Mouse (Mus musculus) megakaryocyte progenitor cell, adult 5-6 weeks (primary cell): ENCODE data around the gene Usp48. TPM values are rescaled to one million over a fixed set of nuclear protein-coding genes. Genes with fewer than 3 reads are reported as not detected.
"Not testable (repeated sequence)": the region's sequence is repeated elsewhere in the genome, so short reads cannot be mapped to it uniquely, and the experiment has no call there.

Source experiments
- ATAC-seq: replicated peaks from 2 replicates; pipeline ENCODE4 v1.8.0; 2016; ENCODE audit warnings: mild to moderate bottlenecking, moderate TSS enrichment, inconsistent platforms; ENCODE audit not compliant: poor library complexity
- total RNA-seq, 2 experiments: library from RNA; stranded (forward) in 1 of 2; stranded (reverse) in 1 of 2; fragments of 157-497, 149-512 nt in 1 of 2; fragments of 200-1000 nt in 1 of 2; gene quantifications; 2 replicates each; pipeline versions ENCODE4 v1.2.3 to v1.2.4; 2015 to 2017

Gene Usp48
- total RNA-seq (2015), result 91.5 and 96.8 TPM in 2 replicates
- 107 and 151 TPM in 2 replicates for total RNA-seq (2017)

DNA sequence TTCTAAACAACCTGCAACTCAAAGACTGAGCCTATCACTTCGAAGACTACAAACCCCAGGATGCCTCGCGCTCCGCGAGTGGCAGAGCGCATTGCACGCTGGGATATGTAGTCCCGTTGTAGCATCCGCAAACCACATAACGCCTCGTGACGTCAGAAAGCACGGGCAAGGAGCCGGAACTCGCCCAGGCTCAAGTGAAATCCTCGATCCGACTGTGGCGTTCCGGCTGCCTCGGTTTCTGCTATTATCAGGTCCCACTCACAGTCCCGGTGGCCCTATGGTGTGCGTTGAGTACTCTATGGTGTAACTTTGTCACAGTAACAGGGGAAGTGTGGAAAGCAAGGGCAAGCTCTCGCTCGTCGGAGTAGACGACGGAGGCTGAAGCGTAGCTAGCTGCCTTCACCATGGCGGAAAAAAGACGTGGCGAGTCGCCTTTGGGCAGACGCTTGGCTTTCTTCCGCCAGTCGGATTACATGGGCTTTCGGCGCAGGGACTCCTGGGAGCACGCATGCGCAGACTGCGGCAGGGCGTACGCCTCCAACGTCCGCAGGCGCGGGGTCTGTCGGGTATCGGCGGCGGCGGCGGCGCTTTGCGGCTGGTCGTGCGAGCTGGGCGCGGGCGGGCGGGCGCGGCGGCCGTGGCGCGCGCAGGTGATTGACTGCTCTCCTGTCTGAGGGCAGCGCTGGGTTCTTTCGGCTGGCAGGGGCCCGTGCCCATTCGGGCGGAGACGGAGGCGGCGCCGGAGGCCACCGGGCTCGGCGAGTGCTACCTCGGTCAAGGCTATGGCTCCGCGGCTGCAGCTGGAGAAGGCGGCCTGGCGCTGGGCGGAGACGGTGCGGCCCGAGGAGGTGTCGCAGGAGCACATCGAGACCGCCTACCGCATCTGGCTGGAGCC lies at the start of gene Usp48:
TSS of gene Usp48 (plus strand) at position 155 of the 895 bp plus-strand sequence.
- peak; percentile 90 for ATAC-seq

DNA sequence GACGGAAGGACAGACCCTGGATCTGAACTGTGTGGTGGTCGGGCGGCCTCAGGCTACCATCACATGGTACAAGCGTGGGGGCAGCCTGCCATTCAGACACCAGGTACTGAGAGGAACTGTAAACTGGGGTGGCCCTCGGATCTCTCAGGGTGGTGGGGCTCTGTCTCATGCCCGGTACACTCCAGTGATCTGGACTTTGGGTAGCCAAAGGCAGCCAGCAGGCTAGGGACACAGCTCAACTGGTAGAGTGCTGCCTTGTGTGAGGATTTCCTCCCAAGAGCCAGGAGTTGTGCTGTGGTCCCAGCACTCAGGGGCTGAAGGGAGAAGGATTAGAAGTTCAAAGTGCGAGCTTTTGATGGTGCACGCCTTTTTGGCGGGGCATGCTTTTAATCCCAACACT lies 48.0 kb upstream of the Usp48 start:
- no peak for ATAC-seq

DNA sequence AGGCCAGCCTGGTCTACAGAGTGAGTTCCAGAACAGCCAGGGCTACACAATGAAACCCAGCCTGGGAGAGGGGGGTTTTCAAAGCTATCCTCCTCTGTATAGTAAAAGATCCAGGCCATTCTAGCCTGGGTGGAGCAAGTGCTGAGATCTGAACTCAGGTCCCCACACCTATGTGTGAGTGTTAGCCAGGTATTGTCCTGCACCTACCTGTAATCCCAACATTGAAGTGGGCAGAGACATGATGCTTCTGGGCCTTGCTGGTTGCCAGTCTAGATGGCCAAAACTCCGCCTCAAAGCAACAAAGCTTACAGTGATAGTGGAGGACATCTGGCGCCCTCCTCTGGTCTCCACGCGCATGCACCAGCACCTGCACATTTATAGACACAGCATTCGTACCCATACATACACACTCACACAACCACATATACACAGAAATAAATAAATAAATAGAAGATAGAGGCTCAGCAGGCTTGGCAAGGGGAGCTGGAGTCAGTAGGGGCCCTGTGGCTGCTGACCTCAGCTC lies 47.5 kb upstream of the Usp48 start:
- ATAC-seq, result peak; percentile 83

DNA sequence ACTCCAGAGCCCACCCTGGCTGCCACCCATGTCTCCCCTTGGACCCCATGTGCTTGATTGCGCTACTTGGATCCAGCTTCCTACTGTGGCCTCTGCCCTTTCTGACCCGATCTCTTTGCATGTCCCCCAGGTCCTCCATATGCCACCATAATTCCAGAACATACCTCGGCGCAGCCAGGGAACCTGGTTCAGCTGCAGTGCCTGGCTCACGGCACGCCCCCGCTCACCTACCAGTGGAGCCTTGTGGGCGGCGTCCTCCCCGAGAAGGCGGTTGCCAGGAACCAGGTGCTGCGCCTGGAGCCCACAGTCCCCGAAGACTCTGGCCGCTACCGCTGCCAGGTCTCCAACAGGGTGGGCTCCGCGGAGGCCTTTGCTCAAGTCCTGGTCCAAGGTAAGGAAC lies 40.1 kb upstream of the Usp48 start:
- no peak for ATAC-seq

DNA sequence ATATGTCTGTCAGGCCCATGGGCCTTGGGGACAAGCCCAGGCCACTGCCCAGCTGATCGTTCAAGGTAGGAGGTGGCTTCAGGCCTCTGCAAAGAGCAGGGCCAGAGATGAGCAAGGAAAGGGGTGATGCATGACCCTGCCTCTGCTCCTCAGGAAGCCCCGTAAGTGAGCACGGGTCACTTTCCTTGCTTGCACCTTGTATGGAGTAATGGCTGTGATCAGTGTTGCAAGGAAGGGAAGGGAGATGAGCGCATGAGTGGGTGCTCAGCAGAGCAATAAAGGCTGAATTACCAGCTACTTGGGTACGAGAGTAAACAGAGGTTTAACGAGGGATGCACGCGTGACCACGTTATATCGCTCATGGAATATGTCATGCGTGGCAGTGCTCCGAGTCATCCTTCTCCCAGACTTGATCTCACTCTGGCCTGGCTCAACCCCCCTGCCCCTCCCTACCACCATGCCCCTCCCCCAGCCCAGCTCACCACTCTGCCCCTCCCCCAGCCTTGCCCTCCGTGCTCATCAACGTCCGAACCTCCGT lies 36.8 kb upstream of the Usp48 start:
- ATAC-seq, result no peak

DNA sequence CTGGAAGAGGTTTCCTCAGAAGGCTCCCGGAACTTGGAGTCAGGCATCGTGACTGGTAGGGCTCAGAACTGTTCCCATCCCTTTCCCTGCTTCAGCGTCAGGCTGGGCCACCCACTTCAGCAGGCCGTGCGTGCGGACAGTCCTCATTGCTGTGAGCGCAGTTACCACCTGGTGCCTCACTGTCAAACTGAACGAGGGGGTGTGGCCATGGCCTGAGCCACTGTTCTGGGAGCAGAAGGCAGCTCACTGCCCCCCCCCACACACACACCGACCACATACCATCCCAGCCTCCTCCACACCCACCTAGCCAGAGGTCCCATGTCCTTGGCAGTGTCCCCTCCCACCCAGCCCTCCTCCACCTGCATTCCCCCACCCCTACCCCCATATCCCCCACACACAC lies 23.7 kb upstream of the Usp48 start:
- no peak for ATAC-seq

DNA sequence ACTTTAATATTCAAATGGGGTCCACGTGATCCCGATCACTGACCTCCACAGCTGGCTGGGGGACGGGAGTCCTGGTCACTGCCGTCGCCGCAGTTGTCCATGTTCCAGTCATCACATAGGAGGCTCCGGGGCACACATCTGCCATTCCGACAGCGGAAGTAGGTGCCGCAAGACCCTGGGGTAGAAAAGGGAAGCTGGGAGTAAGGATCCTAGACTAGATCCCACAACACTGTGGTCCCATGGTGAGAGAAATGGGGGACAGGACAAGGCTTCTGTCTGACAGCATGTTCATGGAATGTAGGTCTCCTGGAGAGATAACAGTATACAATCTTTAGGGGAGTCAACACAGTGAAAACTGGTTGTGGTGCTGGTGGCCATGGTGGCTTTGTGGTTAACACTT lies 19.1 kb upstream of the Usp48 start, which contains the start of gene Ldlrad2:
TSS of gene Ldlrad2 (minus strand) at position 101 of the 400 bp plus-strand sequence.
- no peak for ATAC-seq

DNA sequence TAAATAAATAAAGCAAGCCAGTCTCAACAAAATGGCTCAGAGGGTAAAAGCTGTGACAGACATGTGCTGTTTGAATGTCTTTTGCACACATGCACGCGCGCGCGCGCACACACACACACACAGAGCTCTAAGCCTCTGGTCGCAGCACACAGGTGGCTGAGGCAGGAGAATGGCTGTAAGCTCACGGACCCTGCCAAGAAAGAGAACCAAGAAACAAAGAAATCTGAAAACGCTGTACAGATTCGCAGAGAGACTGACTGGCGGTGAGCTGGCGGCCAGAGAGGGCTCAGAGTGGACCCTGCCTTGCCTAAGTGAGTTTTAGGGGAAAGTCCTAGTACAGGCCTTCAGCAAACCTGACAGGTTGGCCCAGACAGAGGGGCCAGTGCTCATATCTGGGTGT lies 16.1 kb upstream of the Usp48 start:
- no peak for ATAC-seq

DNA sequence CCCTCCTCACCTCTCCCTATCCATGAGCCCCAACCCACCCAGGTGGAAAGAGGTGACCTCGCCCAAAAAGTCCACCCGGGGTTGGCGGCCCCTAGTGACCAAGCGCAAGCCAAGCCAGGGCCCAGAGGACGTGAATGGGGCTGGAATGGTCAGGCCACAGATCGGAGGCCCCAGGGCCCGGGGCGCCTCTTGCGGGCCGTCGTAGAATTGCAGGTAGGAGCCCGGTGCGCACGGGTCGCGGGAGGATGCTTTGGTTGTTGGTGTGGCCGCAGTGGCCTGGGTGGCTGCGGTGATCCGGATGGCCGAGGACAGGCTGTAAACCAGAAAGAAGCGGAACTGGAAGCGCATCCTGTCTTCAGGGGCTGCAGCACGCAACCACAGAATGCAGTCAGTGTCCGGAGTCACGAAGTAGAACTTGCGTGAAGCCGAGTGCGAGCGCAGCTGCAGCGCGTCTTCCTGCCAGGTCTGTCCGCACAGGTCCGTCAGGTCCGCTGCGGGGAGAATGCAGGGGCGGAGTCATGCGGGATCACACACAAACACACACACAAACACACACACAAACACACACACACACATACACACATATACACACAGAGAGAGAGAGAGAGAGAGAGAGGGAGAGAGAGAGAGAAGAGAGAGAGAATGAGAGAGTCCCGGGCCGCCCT lies 15.2 kb upstream of the Usp48 start:
- ATAC-seq, result peak; percentile 87

DNA sequence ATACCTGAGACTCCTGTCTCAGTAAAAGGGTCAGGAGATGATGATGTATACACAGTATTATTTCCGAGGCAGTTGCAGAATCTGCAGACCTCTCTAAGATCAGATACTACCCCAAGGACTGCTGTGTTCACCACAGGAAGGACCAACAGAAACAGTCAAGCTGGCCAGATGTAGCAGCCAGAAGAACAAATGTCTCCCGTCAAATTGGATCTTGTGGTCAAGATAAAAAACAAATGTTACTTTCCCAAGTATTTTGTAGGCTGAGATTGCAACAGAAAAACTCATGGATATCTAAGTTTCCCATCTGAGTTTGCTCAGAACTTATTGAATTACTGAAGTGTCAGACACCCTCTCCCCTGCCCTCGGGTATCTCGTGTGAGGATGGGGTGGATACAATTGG lies 13.8 kb upstream of the Usp48 start:
- ATAC-seq, result no peak

DNA sequence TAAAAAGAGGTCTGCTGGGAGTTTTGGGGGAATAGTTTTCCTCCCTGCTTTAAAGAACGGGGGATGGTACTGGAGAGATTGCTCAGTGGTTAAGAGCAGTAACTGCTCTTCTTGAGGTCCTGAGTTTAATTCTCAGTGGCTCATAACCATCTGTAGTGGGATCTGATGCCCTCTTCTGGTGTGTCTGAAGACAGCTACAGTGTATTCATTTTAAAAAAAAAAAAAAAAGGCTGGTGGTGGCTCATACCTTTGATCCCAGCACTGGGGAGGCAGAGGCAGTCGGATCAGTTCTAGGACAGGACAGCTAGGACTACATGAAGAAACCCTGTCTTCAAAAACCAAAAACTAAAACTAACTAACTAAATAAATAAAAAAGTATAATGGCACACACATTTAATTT lies 13.3 kb upstream of the Usp48 start:
- ATAC-seq, result no peak

DNA sequence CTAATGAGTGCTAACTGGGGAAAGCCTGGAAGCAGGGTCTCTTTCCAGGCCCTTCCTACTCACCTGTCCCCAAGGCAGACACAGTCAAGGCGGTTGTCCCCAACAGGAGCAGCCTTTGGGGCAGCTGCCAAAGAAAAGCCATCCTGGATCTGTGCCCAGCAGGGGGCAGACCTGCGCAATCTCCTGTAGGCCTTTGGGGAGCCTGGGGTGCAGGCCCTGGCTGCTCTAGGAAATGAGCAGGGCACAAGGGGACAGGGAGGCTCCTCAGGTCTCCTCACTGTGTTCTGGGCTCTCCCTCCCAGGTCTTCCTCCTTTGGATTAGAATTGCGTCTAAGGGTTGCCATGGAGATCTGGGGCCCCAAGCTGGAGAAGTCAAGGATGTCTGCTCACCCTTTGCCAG lies 11.7 kb upstream of the Usp48 start:
- peak; percentile 73 for ATAC-seq

DNA sequence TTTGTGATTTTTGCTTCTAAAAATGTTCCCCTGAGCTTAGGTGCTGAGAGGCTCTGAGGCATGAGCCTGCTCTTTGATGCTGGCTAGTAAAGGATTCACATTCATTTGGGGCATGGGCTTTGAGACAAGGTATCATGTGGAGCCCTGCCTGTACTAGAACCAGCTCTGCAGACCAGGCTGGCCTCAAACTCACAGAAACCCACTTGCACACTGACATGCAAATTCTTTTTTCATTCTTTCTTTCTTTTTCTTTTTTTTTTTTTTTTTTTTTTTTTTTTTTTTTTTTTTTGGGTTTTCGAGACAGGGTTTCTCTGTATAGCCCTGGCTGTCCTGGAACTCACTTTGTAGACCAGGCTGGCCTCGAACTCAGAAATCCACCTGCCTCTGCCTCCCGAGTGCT lies 4.5 kb upstream of the Usp48 start:
- not testable (repeated sequence) for ATAC-seq

DNA sequence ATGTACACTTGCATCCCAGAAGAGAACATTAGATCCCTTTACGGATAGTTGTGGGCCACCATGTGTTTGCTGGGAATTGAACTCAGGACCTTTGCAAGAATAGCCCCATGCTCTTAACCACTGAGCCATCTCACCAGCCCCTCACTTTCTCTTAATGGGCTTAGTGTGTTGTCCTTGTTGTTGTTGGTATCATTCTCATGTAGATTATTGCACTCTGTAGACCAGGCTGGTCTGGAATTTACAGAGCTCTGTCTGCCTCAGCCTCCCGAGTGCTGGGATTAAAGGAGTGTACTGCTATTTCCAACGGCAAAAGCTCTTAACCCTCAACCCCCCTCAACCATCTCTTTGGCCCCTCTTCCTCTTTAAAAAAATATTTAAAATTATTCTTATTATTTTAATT lies 4.0 kb upstream of the Usp48 start:
- no peak for ATAC-seq

DNA sequence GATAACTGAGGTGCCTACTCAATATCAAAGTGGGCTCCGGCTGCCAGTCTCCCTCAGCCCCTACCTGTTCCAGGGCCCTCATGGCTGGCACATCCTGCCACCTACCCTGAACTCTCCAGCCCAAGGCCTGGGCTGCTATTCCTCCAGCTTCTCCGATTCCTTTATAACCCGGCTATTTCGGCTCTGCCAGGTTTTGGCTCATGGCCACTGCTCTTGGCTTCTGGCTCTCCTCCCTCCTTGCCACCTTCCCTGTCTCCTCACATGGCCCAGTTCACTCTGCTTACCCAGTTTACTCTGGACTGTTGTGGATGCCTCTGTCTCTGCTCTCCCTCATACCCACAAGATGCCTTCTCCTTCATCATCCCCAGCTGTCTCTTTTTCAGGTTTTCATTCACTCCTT lies 2.6 kb upstream of the Usp48 start:
- no peak for ATAC-seq

DNA sequence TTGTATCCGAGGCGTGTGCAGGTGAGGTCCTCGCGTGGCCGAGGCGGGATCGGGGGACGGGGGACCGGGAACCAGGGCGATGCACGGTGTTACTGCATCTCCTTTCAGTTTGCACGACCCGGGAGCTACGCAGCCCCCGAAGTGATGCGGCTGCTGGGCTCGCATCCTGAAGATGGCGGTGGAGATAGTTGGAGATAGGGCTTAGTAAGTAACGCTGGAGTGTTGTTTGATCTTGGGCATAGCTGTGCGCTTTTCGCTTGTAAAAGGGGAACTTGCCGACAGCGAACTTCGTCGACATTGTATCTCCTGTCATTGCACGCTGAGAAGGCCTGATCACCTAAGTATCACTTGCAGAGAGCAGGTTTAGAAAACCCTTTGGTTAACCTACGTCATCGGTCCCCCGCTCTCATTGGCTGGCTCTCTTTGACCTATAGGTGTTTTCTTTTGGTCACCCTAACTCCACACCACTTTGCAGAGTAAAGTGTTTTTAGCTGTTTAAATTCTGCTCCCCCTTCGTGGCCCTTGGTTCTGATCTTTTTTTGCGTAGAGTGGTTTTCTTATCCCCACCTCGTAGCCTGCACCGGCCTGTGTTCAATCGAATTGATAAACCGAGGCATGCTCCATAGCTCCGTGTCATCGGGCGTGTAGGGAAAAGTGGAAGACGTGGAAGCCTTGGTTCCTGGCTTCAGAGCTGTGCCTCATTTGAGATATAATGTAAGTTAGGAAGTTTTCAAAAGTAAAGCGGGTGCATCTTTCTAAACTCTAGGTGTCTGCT lies 1.1 kb downstream of the Usp48 start:
- peak; percentile 32 for ATAC-seq

DNA sequence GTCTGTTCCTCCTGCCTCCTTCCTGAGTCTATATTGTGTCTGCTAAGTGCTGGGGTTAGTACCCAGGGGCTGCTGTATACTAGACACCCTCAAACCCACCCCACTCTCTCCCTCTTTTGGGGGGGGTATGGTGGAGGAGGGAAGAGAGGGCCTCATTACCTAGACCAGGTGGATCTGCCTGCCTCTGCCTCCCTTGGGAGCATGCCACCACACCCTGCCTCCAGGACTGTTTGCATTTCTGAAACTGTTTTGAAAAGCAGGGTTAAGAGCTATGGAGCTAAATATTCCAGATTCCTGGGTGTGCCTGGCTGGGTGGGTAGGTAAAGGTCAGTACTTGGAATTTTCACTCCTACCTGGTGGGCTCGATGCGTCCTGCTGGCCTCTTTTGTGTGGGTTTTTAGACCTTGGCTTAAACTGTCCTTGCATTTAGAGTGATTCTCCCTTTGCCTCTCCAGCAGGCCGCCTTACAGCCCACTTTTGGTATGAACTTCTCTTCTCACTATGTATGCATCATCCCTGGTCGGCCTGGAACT lies 3.6 kb downstream of the Usp48 start:
- ATAC-seq, result no peak

DNA sequence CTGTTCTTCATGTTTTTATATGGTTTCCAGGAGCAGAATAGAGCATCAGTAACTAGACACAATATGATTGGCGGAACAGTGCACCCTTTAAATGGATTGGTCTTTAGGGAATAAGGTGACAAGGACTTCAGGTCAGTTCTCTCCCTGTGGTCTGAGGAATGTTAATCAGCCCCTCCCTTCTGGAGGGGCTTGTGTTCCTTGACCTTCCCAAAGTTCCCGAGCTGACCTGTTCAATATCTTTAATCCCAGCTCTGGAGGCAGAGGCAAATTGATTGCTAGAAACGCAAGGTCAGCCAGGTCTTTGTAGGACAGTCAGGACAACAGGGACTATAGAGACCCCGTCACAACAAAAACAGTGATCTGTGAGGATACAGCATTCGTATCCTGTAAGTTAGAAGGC lies 5.0 kb downstream of the Usp48 start:
- no peak for ATAC-seq

DNA sequence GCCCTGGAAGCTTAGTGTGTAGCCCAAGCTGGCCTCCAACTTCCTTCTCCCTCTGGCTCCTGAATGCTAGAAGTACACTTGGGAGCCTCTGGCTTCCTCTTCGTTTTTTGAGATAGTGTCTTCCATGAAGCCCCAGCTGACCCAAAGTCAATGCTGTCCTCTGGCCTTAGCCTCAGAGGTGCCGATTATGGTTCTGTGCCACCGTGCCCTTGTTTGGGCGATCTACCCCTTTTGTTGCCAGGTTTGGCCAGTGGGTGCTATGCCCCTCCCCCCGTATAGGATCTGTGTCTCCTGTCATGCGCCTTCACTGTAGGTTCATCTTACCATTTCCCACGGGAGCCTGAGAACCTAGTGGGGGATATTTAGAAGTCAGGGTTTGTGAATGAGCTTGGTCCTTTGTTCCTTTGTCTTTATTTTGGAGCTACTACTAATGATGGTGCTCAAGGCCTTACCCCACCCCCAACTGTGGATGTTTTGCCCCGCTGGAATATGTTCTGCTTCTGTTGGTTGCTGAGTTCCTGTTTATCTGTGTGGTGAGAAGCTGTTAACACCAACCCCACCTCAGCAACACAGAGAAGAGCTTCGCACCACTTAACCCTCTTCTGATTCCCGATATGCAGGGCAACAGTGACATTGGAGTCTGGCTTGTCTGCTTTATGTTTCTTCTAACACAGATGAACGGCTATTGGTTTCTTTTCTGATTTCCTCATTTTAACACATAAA lies 10.1 kb downstream of the Usp48 start:
- ATAC-seq, result peak; percentile 78

DNA sequence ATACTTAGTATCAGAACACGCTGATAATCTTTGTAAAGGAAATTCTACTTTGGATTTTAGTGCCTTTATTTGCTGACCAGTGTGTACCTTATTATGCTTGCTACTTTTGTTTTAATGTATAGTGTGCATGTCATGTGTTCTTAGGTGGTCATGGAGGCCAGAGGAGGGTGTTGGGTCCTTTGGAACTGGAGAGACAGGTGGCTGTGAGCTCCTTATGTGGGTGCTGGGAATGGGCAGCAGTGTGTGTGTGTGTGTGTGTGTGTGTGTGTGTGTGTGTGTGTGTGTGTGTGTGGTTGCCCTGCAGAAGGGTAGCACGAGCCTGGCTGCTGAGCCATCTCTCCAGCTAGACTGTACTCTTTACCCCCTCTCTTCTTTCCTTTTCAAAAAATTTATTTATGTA lies 13.5 kb downstream of the Usp48 start:
- no peak for ATAC-seq
